Mouse (Mus musculus) kidney, postnatal 14 days (tissue): ENCODE measurements around the gene Zfp575.

ENCODE experiments used
- DNase-seq: peaks from one replicate; pipeline ENCODE4 v3.0.0; 2022; ENCODE audit warnings: mixed read lengths

Gene Zfp575

GRCm38 (mm10) chr7:24563191-24563836 is 24.1 kb downstream of the Zfp575 start:
- DNase-seq: no peak

- DNase-seq: no peak
Observed at GRCm38 (mm10) chr7:24561450-24561849, 26.0 kb downstream of the Zfp575 start.

- peak; percentile 32 for DNase-seq
Observed at GRCm38 (mm10) chr7:24555786-24556185, 31.7 kb downstream of the Zfp575 start.

- no peak for DNase-seq
Observed at GRCm38 (mm10) chr7:24551985-24552759, 35.3 kb downstream of the Zfp575 start.

- DNase-seq: no peak
Observed at GRCm38 (mm10) chr7:24547534-24548036, 39.9 kb downstream of the Zfp575 start.

- peak; percentile 100 for DNase-seq
Observed at GRCm38 (mm10) chr7:24546634-24547389, 40.6 kb downstream of the Zfp575 start.

- DNase-seq: peak; percentile 23
Observed at GRCm38 (mm10) chr7:24546068-24546614, 41.3 kb downstream of the Zfp575 start, which contains the start of the genes Pinlyp and Xrcc1. Gene Pinlyp, minus strand, starts transcription at chr7:24546118. Gene Xrcc1, plus strand, starts transcription at chr7:24546289.

GRCm38 (mm10) chr7:24544506-24544905 is 42.9 kb downstream of the Zfp575 start:
- no peak for DNase-seq

- DNase-seq: no peak
Observed at GRCm38 (mm10) chr7:24539686-24540085, 47.8 kb downstream of the Zfp575 start.

- no peak for DNase-seq
Observed at GRCm38 (mm10) chr7:24538701-24539100, 48.7 kb downstream of the Zfp575 start.

GRCm38 (mm10) chr7:24538154-24538553 is 49.3 kb downstream of the Zfp575 start:
- DNase-seq: peak; percentile 49

- no peak for DNase-seq
Observed at GRCm38 (mm10) chr7:24537591-24537990, 49.9 kb downstream of the Zfp575 start.

GRCm38 (mm10) chr7:24537081-24537480 is 50.4 kb downstream of the Zfp575 start:
- DNase-seq: no peak

GRCm38 (mm10) chr7:24534301-24534700 is 53.1 kb downstream of the Zfp575 start:
- no peak for DNase-seq
